Mouse (Mus musculus): ENCODE measurements around the gene 5830411N06Rik. TPM values are rescaled to one million over a fixed set of nuclear protein-coding genes. Genes with fewer than 3 reads are reported as not detected.

5830411N06Rik gene
- 0.06 TPM in 1 of 2 replicates, not detected in the other for polyA plus RNA-seq (2015; fragmentation: Nextera tagmentation; extraction: Ambion mirVana)

GRCm38 (mm10) chr7:140247216-140247615 is at the start of gene 5830411N06Rik:
TSS of gene 5830411N06Rik (plus strand) at chr7:140247284.
- no peak for ATAC-seq (ENCODE audit: low read depth)

GRCm38 (mm10) chr7:140201090-140201489 is 46.0 kb upstream of the 5830411N06Rik start:
- Histone ChIP-seq H3K9me3 (ENCODE audit: control insufficient read depth, low read length) (no peaks in the 10 kb centered on the region), H3K36me3 (ENCODE audit: control insufficient read depth, insufficient read depth, low read length) (no peaks in the 10 kb centered on the region), H3K4me2 (ENCODE audit: low read depth, low read length) (no peak overlapping the region), H3K4me3 (ENCODE audit: low read length) (no peak overlapping the region), H3K27me3 (ENCODE audit: control insufficient read depth, insufficient read depth, low read depth, low read length) (no peaks in the 10 kb centered on the region), H3K4me1 (replicated peaks; ENCODE audit: control insufficient read depth, insufficient read depth, low read length) (no peaks in the 10 kb centered on the region), H3K27ac (ENCODE audit: low read length) (no peak overlapping the region), H3K9ac (ENCODE audit: low read length) (no peak overlapping the region)
- WGBS = 85% methylated on average over 4 of the region's 4 CpGs
- no peak for ATAC-seq (ENCODE audit: low read depth)

More at GRCm38 (mm10) chr7:140247216-140247615, at the start of gene 5830411N06Rik:
- no peak within 1 kb of the TSS for H3K4me3 ChIP-seq (ENCODE audit: low read length)
- WGBS = 73% methylated on average over 4 of the region's 4 CpGs
- H3K9me3 ChIP-seq (ENCODE audit: control insufficient read depth, low read length) = no peaks in the 10 kb centered on the region
- no peaks in the 10 kb centered on the region for H3K27me3 ChIP-seq (ENCODE audit: control insufficient read depth, insufficient read depth, low read depth, low read length)
- no peak within 1 kb of the TSS for H3K9ac ChIP-seq (ENCODE audit: low read length)
- H3K27ac ChIP-seq (ENCODE audit: low read length) = no peak within 1 kb of the TSS
- H3K36me3 ChIP-seq (ENCODE audit: control insufficient read depth, insufficient read depth, low read length) = no peaks in the 10 kb centered on the region
- no peaks in the 10 kb centered on the region for H3K4me1 ChIP-seq (replicated peaks; ENCODE audit: control insufficient read depth, insufficient read depth, low read length)
- H3K4me2 ChIP-seq (ENCODE audit: low read depth, low read length) = no peak within 1 kb of the TSS

- no peak within 1 kb of the TSS for H3K27ac ChIP-seq (ENCODE audit: low read length)
- no peak for ATAC-seq (ENCODE audit: low read depth)
Measured at GRCm38 (mm10) chr7:140205864-140206263, 41.2 kb upstream of the 5830411N06Rik start, which contains the start of gene Olfr524. TSS of gene Olfr524 (minus strand) at chr7:140205964.

GRCm38 (mm10) chr7:140206904-140207303 is 40.2 kb upstream of the 5830411N06Rik start:
- no peak overlapping the region for H3K27ac ChIP-seq (ENCODE audit: low read length)
- no peaks in the 10 kb centered on the region for H3K4me1 ChIP-seq (replicated peaks; ENCODE audit: control insufficient read depth, insufficient read depth, low read length)
- H3K4me2 ChIP-seq (ENCODE audit: low read depth, low read length) = no peak overlapping the region
- no peak overlapping the region for H3K4me3 ChIP-seq (ENCODE audit: low read length)
- no peak overlapping the region for H3K9ac ChIP-seq (ENCODE audit: low read length)
- no peaks in the 10 kb centered on the region for H3K36me3 ChIP-seq (ENCODE audit: control insufficient read depth, insufficient read depth, low read length)
- no peaks in the 10 kb centered on the region for H3K27me3 ChIP-seq (ENCODE audit: control insufficient read depth, insufficient read depth, low read depth, low read length)
- no peak for ATAC-seq (ENCODE audit: low read depth)
- WGBS = 81% methylated on average over 3 of the region's 3 CpGs
- no peaks in the 10 kb centered on the region for H3K9me3 ChIP-seq (ENCODE audit: control insufficient read depth, low read length)

More at GRCm38 (mm10) chr7:140205864-140206263, 41.2 kb upstream of the 5830411N06Rik start, which contains the start of gene Olfr524:
- no peak within 1 kb of the TSS for H3K9ac ChIP-seq (ENCODE audit: low read length)
- H3K4me1 ChIP-seq (replicated peaks; ENCODE audit: control insufficient read depth, insufficient read depth, low read length) = no peaks in the 10 kb centered on the region
- no peak within 1 kb of the TSS for H3K4me3 ChIP-seq (ENCODE audit: low read length)
- H3K9me3 ChIP-seq (ENCODE audit: control insufficient read depth, low read length) = no peaks in the 10 kb centered on the region
- H3K4me2 ChIP-seq (ENCODE audit: low read depth, low read length) = no peak within 1 kb of the TSS
- H3K36me3 ChIP-seq (ENCODE audit: control insufficient read depth, insufficient read depth, low read length) = no peaks in the 10 kb centered on the region
- no peaks in the 10 kb centered on the region for H3K27me3 ChIP-seq (ENCODE audit: control insufficient read depth, insufficient read depth, low read depth, low read length)

- WGBS = 47% methylated on average over 8 of the region's 8 CpGs
- Histone ChIP-seq H3K9me3 (ENCODE audit: control insufficient read depth, low read length) (no peaks in the 10 kb centered on the region), H3K36me3 (ENCODE audit: control insufficient read depth, insufficient read depth, low read length) (no peaks in the 10 kb centered on the region), H3K4me3 (ENCODE audit: low read length) (no peak overlapping the region), H3K4me1 (replicated peaks; ENCODE audit: control insufficient read depth, insufficient read depth, low read length) (no peaks in the 10 kb centered on the region), H3K27ac (ENCODE audit: low read length) (no peak overlapping the region), H3K4me2 (ENCODE audit: low read depth, low read length) (no peak overlapping the region), H3K27me3 (ENCODE audit: control insufficient read depth, insufficient read depth, low read depth, low read length) (no peaks in the 10 kb centered on the region), H3K9ac (ENCODE audit: low read length) (no peak overlapping the region)
- no peak for ATAC-seq (ENCODE audit: low read depth)
Measured at GRCm38 (mm10) chr7:140208153-140208552, 38.9 kb upstream of the 5830411N06Rik start.

- 53% methylated on average over 3 of the region's 3 CpGs for WGBS
- Histone ChIP-seq H3K4me3 (ENCODE audit: low read length) (no peak overlapping the region), H3K9ac (ENCODE audit: low read length) (no peak overlapping the region), H3K4me2 (ENCODE audit: low read depth, low read length) (no peak overlapping the region), H3K36me3 (ENCODE audit: control insufficient read depth, insufficient read depth, low read length) (no peaks in the 10 kb centered on the region), H3K4me1 (replicated peaks; ENCODE audit: control insufficient read depth, insufficient read depth, low read length) (no peaks in the 10 kb centered on the region), H3K27me3 (ENCODE audit: control insufficient read depth, insufficient read depth, low read depth, low read length) (no peaks in the 10 kb centered on the region), H3K27ac (ENCODE audit: low read length) (no peak overlapping the region), H3K9me3 (ENCODE audit: control insufficient read depth, low read length) (no peaks in the 10 kb centered on the region)
- ATAC-seq (ENCODE audit: low read depth) = no peak
Measured at GRCm38 (mm10) chr7:140208677-140209076, 38.4 kb upstream of the 5830411N06Rik start.

GRCm38 (mm10) chr7:140213841-140214240 is 33.2 kb upstream of the 5830411N06Rik start:
- Histone ChIP-seq H3K4me2 (ENCODE audit: low read depth, low read length) (no peak overlapping the region), H3K9ac (ENCODE audit: low read length) (no peak overlapping the region), H3K36me3 (ENCODE audit: control insufficient read depth, insufficient read depth, low read length) (no peaks in the 10 kb centered on the region), H3K27ac (ENCODE audit: low read length) (no peak overlapping the region), H3K27me3 (ENCODE audit: control insufficient read depth, insufficient read depth, low read depth, low read length) (no peaks in the 10 kb centered on the region), H3K4me3 (ENCODE audit: low read length) (no peak overlapping the region), H3K9me3 (ENCODE audit: control insufficient read depth, low read length) (no peaks in the 10 kb centered on the region), H3K4me1 (replicated peaks; ENCODE audit: control insufficient read depth, insufficient read depth, low read length) (no peaks in the 10 kb centered on the region)
- no peak for ATAC-seq (ENCODE audit: low read depth)
- 58% methylated on average over 5 of the region's 5 CpGs for WGBS

GRCm38 (mm10) chr7:140217967-140218366 is 29.1 kb upstream of the 5830411N06Rik start, which contains the start of gene Cd163l1:
TSS of gene Cd163l1 (plus strand) at chr7:140218267.
- WGBS = 76% methylated on average over 2 of the region's 2 CpGs
- Histone ChIP-seq H3K36me3 (ENCODE audit: control insufficient read depth, insufficient read depth, low read length) (no peaks in the 10 kb centered on the region), H3K4me1 (replicated peaks; ENCODE audit: control insufficient read depth, insufficient read depth, low read length) (no peaks in the 10 kb centered on the region), H3K4me3 (ENCODE audit: low read length) (no peak within 1 kb of the TSS), H3K9ac (ENCODE audit: low read length) (no peak within 1 kb of the TSS), H3K27ac (ENCODE audit: low read length) (no peak within 1 kb of the TSS), H3K27me3 (ENCODE audit: control insufficient read depth, insufficient read depth, low read depth, low read length) (no peaks in the 10 kb centered on the region), H3K9me3 (ENCODE audit: control insufficient read depth, low read length) (no peaks in the 10 kb centered on the region), H3K4me2 (ENCODE audit: low read depth, low read length) (no peak within 1 kb of the TSS)
- no peak for ATAC-seq (ENCODE audit: low read depth)

GRCm38 (mm10) chr7:140219268-140219667 is 27.8 kb upstream of the 5830411N06Rik start:
- H3K27me3 ChIP-seq (ENCODE audit: control insufficient read depth, insufficient read depth, low read depth, low read length) = no peaks in the 10 kb centered on the region
- no peak overlapping the region for H3K27ac ChIP-seq (ENCODE audit: low read length)
- whole genome bisulfite sequencing = 5% methylated on average over 1 of the region's 1 CpGs
- no peak overlapping the region for H3K4me2 ChIP-seq (ENCODE audit: low read depth, low read length)
- no peak for ATAC-seq (ENCODE audit: low read depth)
- no peak overlapping the region for H3K9ac ChIP-seq (ENCODE audit: low read length)
- no peaks in the 10 kb centered on the region for H3K4me1 ChIP-seq (replicated peaks; ENCODE audit: control insufficient read depth, insufficient read depth, low read length)
- H3K9me3 ChIP-seq (ENCODE audit: control insufficient read depth, low read length) = no peaks in the 10 kb centered on the region
- H3K36me3 ChIP-seq (ENCODE audit: control insufficient read depth, insufficient read depth, low read length) = no peaks in the 10 kb centered on the region
- H3K4me3 ChIP-seq (ENCODE audit: low read length) = no peak overlapping the region

- Histone ChIP-seq H3K9me3 (ENCODE audit: control insufficient read depth, low read length) (no peaks in the 10 kb centered on the region), H3K36me3 (ENCODE audit: control insufficient read depth, insufficient read depth, low read length) (no peaks in the 10 kb centered on the region), H3K4me2 (ENCODE audit: low read depth, low read length) (no peak overlapping the region), H3K4me1 (replicated peaks; ENCODE audit: control insufficient read depth, insufficient read depth, low read length) (no peaks in the 10 kb centered on the region), H3K4me3 (ENCODE audit: low read length) (no peak overlapping the region), H3K27ac (ENCODE audit: low read length) (no peak overlapping the region), H3K9ac (ENCODE audit: low read length) (no peak overlapping the region), H3K27me3 (ENCODE audit: control insufficient read depth, insufficient read depth, low read depth, low read length) (no peaks in the 10 kb centered on the region)
- 76% methylated on average over 4 of the region's 4 CpGs for WGBS
- ATAC-seq (ENCODE audit: low read depth) = no peak
Measured at GRCm38 (mm10) chr7:140220375-140220774, 26.7 kb upstream of the 5830411N06Rik start.
